Mouse (Mus musculus) bone marrow, adult 2 months (tissue): Measurements from ENCODE around the gene Tescl. TPM values are rescaled to one million over a fixed set of nuclear protein-coding genes. Genes with fewer than 3 reads are reported as not detected.

ENCODE experiments used
- H3K27ac ChIP-seq: fragments of 200-500 bp; 2 replicates; pipeline ENCODE4 v1.5.1; 2012; ENCODE audit warnings: low read depth, mild to moderate bottlenecking, control low read depth, inconsistent platforms, low read length; ENCODE audit not compliant: control insufficient read depth, poor library complexity, insufficient read depth
- H3K4me1 ChIP-seq: fragments of 200-500 bp; 2 replicates; pipeline ENCODE4 v1.6.1; 2011; ENCODE audit warnings: low read length; ENCODE audit not compliant: control insufficient read depth, insufficient read depth
- H3K4me3 ChIP-seq: fragments of 200-500 bp; replicated peaks from 2 replicates; pipeline ENCODE3; 2011; ENCODE audit warnings: mild to moderate bottlenecking, low read depth, low read length, control low read depth; ENCODE audit not compliant: control insufficient read depth
- CTCF ChIP-seq: fragments of 200-500 bp; IDR thresholded peaks from 2 replicates; pipeline ENCODE4 v1.5.1; 2011; ENCODE audit warnings: low read length, control low read depth; ENCODE audit not compliant: control insufficient read depth, insufficient read depth
- POLR2A ChIP-seq: fragments of 200-500 bp; IDR thresholded peaks from 2 replicates; pipeline ENCODE4 v1.6.1; 2011; ENCODE audit warnings: low read depth, mild to moderate bottlenecking, control low read depth, low read length, borderline replicate concordance; ENCODE audit not compliant: control insufficient read depth
- WGBS: fragments of 180-500 bp; shearing (Covaris S2); methylation state at CpG from one replicate; pipeline ENCODE4 v1.1.7; 2018; 5-methylcytosine and 5-hydroxymethylcytosine counted together
- polyA plus RNA-seq: library from polyadenylated mRNA; stranded (reverse); fragments of >200 nt; gene quantifications from 2 replicates; pipeline ENCODE4 v1.2.4, GENCODE M21; 2011; ENCODE audit warnings: low replicate concordance; ENCODE audit not compliant: missing spikeins, insufficient read depth, insufficient read length

Gene Tescl
- polyA plus RNA-seq, 1 experiment: not detected

- 4% methylated on average over 17 of the region's 20 CpGs for WGBS
- Histone ChIP-seq H3K4me3 (peak overlapping the region; percentile 51), H3K27ac (peak overlapping the region; percentile 88), H3K4me1 (peaks cover 15% of the 10 kb centered on the region)
- 0 out of 2 replicates have a peak, but pooled peaks have one; percentile 9 for TF ChIP-seq POLR2A
- TF ChIP-seq CTCF: no peak
Observed at GRCm38 (mm10) chr7:24373538-24374379, 40.0 kb upstream of the Tescl start.

DNA sequence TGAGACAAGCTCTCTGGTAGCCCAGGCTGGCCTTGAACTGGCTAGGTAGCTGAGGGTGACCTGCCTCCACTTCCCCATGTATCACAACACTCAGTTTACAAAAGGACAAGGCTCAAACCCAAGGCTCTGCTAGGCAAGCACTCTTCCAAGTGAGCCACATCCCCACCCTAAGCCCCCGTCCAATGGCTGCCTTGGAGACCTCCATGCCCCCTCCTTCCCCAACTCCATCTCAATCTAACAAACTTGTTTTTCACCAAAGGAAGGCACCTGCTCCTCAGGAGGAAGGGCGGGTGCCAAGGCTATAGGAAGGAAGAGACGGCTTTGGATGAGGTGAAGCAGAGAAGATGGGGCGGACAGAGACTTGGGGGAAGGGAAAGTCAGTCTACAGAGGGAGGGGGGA is 39.0 kb upstream of the Tescl start:
- Histone ChIP-seq H3K27ac (peak overlapping the region; percentile 88), H3K4me1 (peaks cover 17% of the 10 kb centered on the region), H3K4me3 (peak overlapping the region; percentile 73)
- 9% methylated on average over 4 of the region's 4 CpGs for WGBS
- TF ChIP-seq POLR2A: no peak
- no peak for TF ChIP-seq CTCF

GRCm38 (mm10) chr7:24372300-24372699 is 38.6 kb upstream of the Tescl start:
- no peak for TF ChIP-seq CTCF
- peak; percentile 88 for TF ChIP-seq POLR2A
- 6% methylated on average over 9 of the region's 11 CpGs for WGBS
- peak overlapping the region; percentile 88 for H3K27ac ChIP-seq
- peak overlapping the region; percentile 73 for H3K4me3 ChIP-seq
- peaks cover 17% of the 10 kb centered on the region for H3K4me1 ChIP-seq

DNA sequence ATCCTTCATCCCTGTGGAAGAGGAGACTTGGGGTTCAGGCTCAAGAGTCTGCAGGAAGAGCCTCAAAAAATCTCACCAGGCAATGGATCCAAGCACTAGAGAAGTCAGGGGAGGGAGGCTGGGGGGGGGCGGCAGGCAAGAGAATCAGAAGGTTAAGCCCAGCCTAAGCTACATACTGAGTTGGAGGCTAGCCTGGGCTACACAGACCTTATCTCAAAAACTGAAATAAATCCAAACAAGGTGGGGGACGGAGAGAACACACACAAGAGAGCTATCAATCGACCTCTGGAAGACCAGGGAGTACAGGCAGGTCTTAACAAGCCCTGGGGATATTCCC is 38.0 kb upstream of the Tescl start:
- TF ChIP-seq CTCF (no peak), POLR2A (no peak)
- Histone ChIP-seq H3K4me1 (peaks cover 17% of the 10 kb centered on the region), H3K4me3 (peak overlapping the region; percentile 73), H3K27ac (peak overlapping the region; percentile 88)
- 22% methylated on average over 3 of the region's 3 CpGs for WGBS

GRCm38 (mm10) chr7:24371012-24371808 is 37.5 kb upstream of the Tescl start:
- 11% methylated on average over 6 of the region's 7 CpGs for WGBS
- TF ChIP-seq POLR2A (peak; percentile 65), CTCF (no peak)
- Histone ChIP-seq H3K4me3 (peak overlapping the region; percentile 73), H3K27ac (peak overlapping the region; percentile 88), H3K4me1 (peaks cover 17% of the 10 kb centered on the region)

GRCm38 (mm10) chr7:24369731-24370541 is 36.2 kb upstream of the Tescl start, which contains the start of gene Kcnn4:
Gene Kcnn4 (plus strand): TSS chr7:24370263.
- Histone ChIP-seq H3K4me3 (peak within 1 kb of the TSS; percentile 89), H3K27ac (peak within 1 kb of the TSS; percentile 88), H3K4me1 (peaks cover 17% of the 10 kb centered on the region)
- WGBS: 2% methylated on average over 23 of the region's 23 CpGs
- TF ChIP-seq CTCF (no peak), POLR2A (peak; percentile 94)

GRCm38 (mm10) chr7:24368946-24369345 is 35.2 kb upstream of the Tescl start:
- Histone ChIP-seq H3K4me1 (peaks cover 15% of the 10 kb centered on the region), H3K27ac (no peak overlapping the region; the same call in 1 of the 2 replicates), H3K4me3 (no peak overlapping the region)
- TF ChIP-seq CTCF: no peak
- WGBS: 78% methylated on average over 7 of the region's 7 CpGs

GRCm38 (mm10) chr7:24368226-24368625 is 34.5 kb upstream of the Tescl start:
- WGBS: 29% methylated on average over 4 of the region's 4 CpGs
- Histone ChIP-seq H3K27ac (no peak overlapping the region), H3K4me3 (no peak overlapping the region), H3K4me1 (peaks cover 12% of the 10 kb centered on the region)
- TF ChIP-seq CTCF (no peak), POLR2A (no peak)
